8 mouse cellular contexts compared by ENCODE assay signal in the genomic region with DNA sequence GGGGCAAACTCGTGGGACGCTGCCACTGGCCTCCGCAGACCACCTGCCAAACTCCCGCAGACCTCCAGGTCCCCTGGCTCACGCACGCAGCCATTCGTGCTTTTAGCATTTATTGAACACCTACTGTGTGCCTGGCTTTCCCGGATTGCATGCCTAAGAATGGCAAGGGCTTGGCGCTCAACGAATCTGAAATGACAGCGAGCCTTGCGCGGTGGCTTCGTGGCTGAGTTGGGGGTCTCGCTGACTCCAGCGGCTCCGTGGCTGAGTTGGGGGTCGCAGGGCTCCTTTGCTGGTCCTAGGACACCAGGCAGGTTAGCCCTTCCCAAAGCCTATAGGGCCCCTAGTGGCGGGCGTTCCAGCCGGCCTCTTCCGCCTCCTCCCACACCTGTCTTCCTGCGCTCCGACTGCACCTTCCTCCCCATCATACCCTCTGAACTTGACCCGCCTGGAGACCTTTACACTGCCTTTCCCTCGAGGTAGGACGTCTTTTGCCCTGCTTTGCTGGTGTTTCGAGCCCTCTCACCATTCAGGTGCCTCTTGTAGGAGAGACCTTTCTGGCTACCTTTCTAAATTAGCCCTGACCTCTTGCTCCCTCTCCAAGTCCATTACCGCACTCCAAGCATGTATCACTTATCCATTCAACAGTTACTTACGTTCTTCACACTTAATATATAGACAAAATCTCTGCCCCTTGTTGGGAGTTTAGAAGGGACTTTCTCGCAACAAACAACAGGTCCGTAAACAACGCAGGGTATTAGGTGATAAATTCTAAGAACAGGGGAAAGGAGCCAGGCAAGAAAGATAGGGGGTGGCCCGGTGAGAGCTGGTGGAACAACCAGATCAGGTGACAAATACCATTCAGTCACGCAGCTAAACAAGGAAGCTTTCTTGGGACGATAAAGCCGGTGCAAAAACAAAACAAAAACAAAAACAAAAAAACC. TPM values are rescaled to one million over a fixed set of nuclear protein-coding genes. Genes with fewer than 3 reads are reported as not detected.
A peak's percentile ranks its signal among the peaks of the same experiment; 100 is the strongest.
DNase-seq lines count a peak whose midpoint lies in the region; ATAC-seq lines count a peak whose summit lies in the region.

No protein-coding gene starts in this region.

- peak; percentile 22 for DNase-seq in adrenal gland, postnatal 25 days
- no peak for DNase-seq in adrenal gland, adult (ENCODE audit: inconsistent age in 2 of 2, low spot score in 1 of 2)
- DNase-seq in CD4-positive helper T cell, adult 2 months (ENCODE audit: low read depth, low spot score), result peak; percentile 58
- DNase-seq in embryo, embryonic 9.5 days (ENCODE audit: extremely low spot score), result peak; percentile 48
- peak; percentile 65 for DNase-seq in hindbrain, embryonic 11.5 days (ENCODE audit: low spot score)
- peak; percentile 57 for DNase-seq in midbrain, embryonic 10.5 days (ENCODE audit: low spot score)
- DNase-seq in thymus, postnatal 14 days, result peak; percentile 54

- H3K27me3 ChIP-seq in hindbrain, embryonic 11.5 days (ENCODE audit: control insufficient read depth, insufficient read depth, low read length), result peaks cover 33% of the 10 kb centered on the region
- H3K27me3 ChIP-seq in limb, embryonic 12.5 days, result peaks cover 59% of the 10 kb centered on the region
- H3K27me3 ChIP-seq in midbrain, embryonic 10.5 days (ENCODE audit: low read depth, poor library complexity, severe bottlenecking), result peaks cover 78% of the 10 kb centered on the region

- peak overlapping the region; percentile 98 for H3K4me2 ChIP-seq in hindbrain, embryonic 11.5 days (replicated peaks; ENCODE audit: low read depth, low read length)
- H3K4me2 ChIP-seq in limb, embryonic 12.5 days, result peak overlapping the region; percentile 98

- H3K4me3 ChIP-seq in hindbrain, embryonic 11.5 days (ENCODE audit: low read depth, low read length), result peak overlapping the region; percentile 77
- peak overlapping the region; percentile 82 for H3K4me3 ChIP-seq in limb, embryonic 12.5 days (replicated peaks)
- peak overlapping the region; percentile 83 for H3K4me3 ChIP-seq in midbrain, embryonic 10.5 days

- no peak for ATAC-seq in hindbrain, embryonic 11.5 days (ENCODE audit: low FRiP score)
- ATAC-seq in limb, embryonic 12.5 days (ENCODE audit: insufficient number of reproducible peaks, insufficient read depth, low FRiP score, low TSS enrichment, low read depth), result no peak

- no peaks in the 10 kb centered on the region for H3K36me3 ChIP-seq in hindbrain, embryonic 11.5 days (ENCODE audit: control insufficient read depth, insufficient read depth, low read length)
- no peaks in the 10 kb centered on the region for H3K36me3 ChIP-seq in limb, embryonic 12.5 days
- H3K36me3 ChIP-seq in midbrain, embryonic 10.5 days, result no peaks in the 10 kb centered on the region

- H3K9ac ChIP-seq in hindbrain, embryonic 11.5 days (ENCODE audit: low read depth, low read length), result 0 out of 2 replicates have a peak overlapping the region, but pooled peaks have one; percentile 73
- peak overlapping the region; percentile 79 for H3K9ac ChIP-seq in limb, embryonic 12.5 days (replicated peaks)

- under 1% methylated on average over 34 of the region's 37 CpGs for WGBS in hindbrain, embryonic 11.5 days
- WGBS in limb, embryonic 12.5 days, result under 1% methylated on average over 37 of the region's 37 CpGs
- WGBS in midbrain, embryonic 10.5 days, result under 1% methylated on average over 37 of the region's 37 CpGs

- peaks cover 2% of the 10 kb centered on the region; the same call in 1 of the 2 replicates for H3K4me1 ChIP-seq in hindbrain, embryonic 11.5 days (replicated peaks; ENCODE audit: control insufficient read depth, insufficient read depth, low read length)
- peaks cover 29% of the 10 kb centered on the region for H3K4me1 ChIP-seq in limb, embryonic 12.5 days (replicated peaks)
- H3K4me1 ChIP-seq in midbrain, embryonic 10.5 days, result peaks cover 34% of the 10 kb centered on the region

- H3K9me3 ChIP-seq in hindbrain, embryonic 11.5 days (ENCODE audit: control insufficient read depth, low read length), result no peaks in the 10 kb centered on the region
- no peaks in the 10 kb centered on the region for H3K9me3 ChIP-seq in limb, embryonic 12.5 days
- H3K9me3 ChIP-seq in midbrain, embryonic 10.5 days (replicated peaks), result no peaks in the 10 kb centered on the region

- H3K27ac ChIP-seq in hindbrain, embryonic 11.5 days (ENCODE audit: low read depth, low read length), result no peak overlapping the region
- H3K27ac ChIP-seq in limb, embryonic 12.5 days, result no peak overlapping the region
- peak overlapping the region; percentile 79 for H3K27ac ChIP-seq in midbrain, embryonic 10.5 days (replicated peaks)

RNA-seq across cellular contexts. Expression of gene Ptpn3, which starts 0.9 kb away (rescaled TPM):
- total RNA-seq in adrenal gland, postnatal 25 days (2021), result 35.1 and 37.1 TPM in 2 replicates
- 1.9 and 3.4 TPM in 2 replicates for polyA plus RNA-seq in hindbrain, embryonic 11.5 days (2014; fragmentation: Nextera tagmentation; extraction: Ambion mirVana)
- polyA plus RNA-seq in limb, embryonic 12.5 days (2016; fragmentation: Nextera tagmentation; extraction: Ambion mirVana), result 1.8 and 2.9 TPM in 2 replicates
- polyA plus RNA-seq in midbrain, embryonic 10.5 days (2016; fragmentation: Nextera tagmentation; extraction: Ambion mirVana), result 0.78 TPM in 2 replicates

Comparison
In these comparisons a context has a peak if more than half of its experiments do, and no peak if none do; other contexts are left out.
1. DNase-seq: peak in adrenal gland, postnatal 25 days (single experiment), CD4-positive helper T cell, adult 2 months (single experiment), embryo, embryonic 9.5 days (single experiment), hindbrain, embryonic 11.5 days (single experiment), midbrain, embryonic 10.5 days (single experiment) and thymus, postnatal 14 days (single experiment); none in adrenal gland, adult (0 of 2).
2. Peak in every context shown above with its lines, with median percentiles within 50 percentile points of each other: H3K4me3 ChIP-seq.